Mouse (Mus musculus) MEL (cell line): ENCODE results near the gene Wfdc9. TPM values are rescaled to one million over a fixed set of nuclear protein-coding genes. Genes with fewer than 3 reads are reported as not detected.

Experiments
- DNase-seq: peaks from one replicate; pipeline ENCODE4 v3.0.0; 2011; ENCODE audit warnings: low read depth, low spot score
- H3K27ac ChIP-seq: 2 replicates; pipeline ENCODE4 v1.5.1; 2012; ENCODE audit warnings: low read depth, mild to moderate bottlenecking, control low read depth, low read length, moderate library complexity; ENCODE audit not compliant: control insufficient read depth
- H3K27me3 ChIP-seq, 2 experiments: fragments of 150-350 bp in 1 of 2; sonication (generic) in 1 of 2; 2 replicates each; pipeline ENCODE4 v1.6.1; 2012; ENCODE audit warnings: low read length in 2 of 2, mild to moderate bottlenecking in 2 of 2, improper control_type of control experiment in 1 of 2, moderate library complexity in 1 of 2; ENCODE audit not compliant: insufficient read depth in 2 of 2, control insufficient read depth in 1 of 2
- H3K36me3 ChIP-seq, 2 experiments: 2 replicates each; pipeline ENCODE4 v1.6.1; 2012 to 2014; ENCODE audit warnings: low read length in 2 of 2, improper control_type of control experiment in 1 of 2, inconsistent platforms in 1 of 2, mild to moderate bottlenecking in 1 of 2; ENCODE audit not compliant: insufficient read depth in 2 of 2, control insufficient read depth in 1 of 2
- H3K4me1 ChIP-seq, 2 experiments: fragments of 150-350 bp in 1 of 2; sonication (generic) in 1 of 2; 2 replicates each; pipeline ENCODE4 v1.6.1; 2012; ENCODE audit warnings: low read length in 2 of 2, improper control_type of control experiment in 1 of 2, mild to moderate bottlenecking in 1 of 2; ENCODE audit not compliant: insufficient read depth in 2 of 2, control insufficient read depth in 1 of 2
- H3K4me3 ChIP-seq, 2 experiments: fragments of 150-350 bp in 1 of 2; sonication (generic) in 1 of 2; 2 replicates each; pipeline ENCODE4 v1.5.1; 2012; ENCODE audit warnings: low read depth in 2 of 2, low read length in 2 of 2, mild to moderate bottlenecking in 2 of 2, moderate library complexity in 2 of 2, control low read depth in 1 of 2, improper control_type of control experiment in 1 of 2; ENCODE audit not compliant: control insufficient read depth in 1 of 2, insufficient read depth in 1 of 2
- H3K79me2 ChIP-seq: 2 replicates; pipeline ENCODE4 v1.6.1; 2012; ENCODE audit warnings: mild to moderate bottlenecking, low read length, moderate library complexity; ENCODE audit not compliant: control insufficient read depth, poor library complexity, insufficient read depth
- H3K9ac ChIP-seq: 2 replicates; pipeline ENCODE4 v1.6.1; 2012; ENCODE audit warnings: low read depth, mild to moderate bottlenecking, control low read depth, low read length, moderate library complexity; ENCODE audit not compliant: control insufficient read depth, poor library complexity, severe bottlenecking
- H3K9me3 ChIP-seq: fragments of 150-350 bp; sonication (generic); replicated peaks from 2 replicates; pipeline ENCODE4 v1.6.1; 2012; ENCODE audit warnings: mild to moderate bottlenecking, low read length, improper control_type of control experiment, moderate library complexity; ENCODE audit not compliant: insufficient read depth
- BHLHE40 ChIP-seq: IDR thresholded peaks from 2 replicates; pipeline ENCODE4 v1.6.1; 2012; ENCODE audit warnings: low read depth, mild to moderate bottlenecking, inconsistent platforms, low read length, improper control_type of control experiment, borderline replicate concordance
- CHD1 ChIP-seq: IDR thresholded peaks from 2 replicates; pipeline ENCODE4 v1.6.1; 2012; ENCODE audit warnings: low read depth, mild to moderate bottlenecking, inconsistent platforms, low read length, improper control_type of control experiment
- CTCF ChIP-seq, 3 experiments: IDR thresholded peaks in 2 of 3; conservative IDR thresholded peaks in 1 of 3; 2 replicates each; pipeline ENCODE4 v1.5.1; 2011 to 2012; ENCODE audit warnings: low read length in 3 of 3, low read depth in 2 of 3, mild to moderate bottlenecking in 2 of 3, improper control_type of control experiment in 1 of 3, inconsistent platforms in 1 of 3, mixed read lengths in 1 of 3, moderate library complexity in 1 of 3; ENCODE audit not compliant: control insufficient read depth in 1 of 3, insufficient read depth in 1 of 3, poor library complexity in 1 of 3, severe bottlenecking in 1 of 3
- ELF1 ChIP-seq: IDR thresholded peaks from 2 replicates; pipeline ENCODE4 v1.6.1; 2014; ENCODE audit warnings: low read depth, mild to moderate bottlenecking, inconsistent platforms, low read length, improper control_type of control experiment, moderate library complexity
- EP300 ChIP-seq, 2 experiments: IDR thresholded peaks; 2 replicates each; pipeline ENCODE4 v1.6.1; 2011; ENCODE audit warnings: improper control_type of control experiment in 2 of 2, low read length in 2 of 2, low read depth in 1 of 2, mild to moderate bottlenecking in 1 of 2
- ETS1 ChIP-seq: IDR thresholded peaks from 2 replicates; pipeline ENCODE4 v1.6.1; 2012; ENCODE audit warnings: low read depth, mild to moderate bottlenecking, inconsistent platforms, low read length, improper control_type of control experiment, moderate library complexity
- HCFC1 ChIP-seq: IDR thresholded peaks from 2 replicates; pipeline ENCODE4 v1.6.1; 2012; ENCODE audit warnings: low read depth, mild to moderate bottlenecking, inconsistent platforms, low read length, improper control_type of control experiment, moderate library complexity
- KAT2A ChIP-seq: conservative IDR thresholded peaks from 2 replicates; pipeline ENCODE4 v1.6.1; 2012; ENCODE audit warnings: low read depth, low read length, improper control_type of control experiment, inconsistent platforms
- MEF2A ChIP-seq: IDR thresholded peaks from 2 replicates; pipeline ENCODE4 v1.6.1; 2014; ENCODE audit warnings: low read depth, mild to moderate bottlenecking, inconsistent platforms, low read length, improper control_type of control experiment; ENCODE audit not compliant: poor library complexity, insufficient replicate concordance, severe bottlenecking; ENCODE audit errors: extremely low read depth
- MXI1 ChIP-seq: IDR thresholded peaks from 2 replicates; pipeline ENCODE4 v1.6.1; 2011; ENCODE audit warnings: mild to moderate bottlenecking, low read depth, low read length, improper control_type of control experiment
- MYC ChIP-seq: IDR thresholded peaks from 2 replicates; pipeline ENCODE4 v1.6.1; 2011; ENCODE audit warnings: low read depth, mild to moderate bottlenecking, low read length, improper control_type of control experiment, moderate library complexity
- NRF1 ChIP-seq: IDR thresholded peaks from 2 replicates; pipeline ENCODE4 v1.6.1; 2014; ENCODE audit warnings: low read depth, mild to moderate bottlenecking, inconsistent platforms, low read length, improper control_type of control experiment, moderate library complexity; ENCODE audit not compliant: poor library complexity, insufficient read depth, severe bottlenecking
- POLR2A ChIP-seq, 2 experiments: IDR thresholded peaks; 2 replicates each; pipeline ENCODE4 v1.6.1; 2011 to 2012; ENCODE audit warnings: low read length in 2 of 2, mild to moderate bottlenecking in 2 of 2, control low read depth in 1 of 2, improper control_type of control experiment in 1 of 2, low read depth in 1 of 2, moderate library complexity in 1 of 2; ENCODE audit not compliant: control insufficient read depth in 1 of 2, insufficient read depth in 1 of 2, poor library complexity in 1 of 2
- POLR2AphosphoS2 ChIP-seq: IDR thresholded peaks from 2 replicates; pipeline ENCODE4 v1.6.1; 2011; ENCODE audit warnings: low read length, improper control_type of control experiment
- POLR2AphosphoS5 ChIP-seq: IDR thresholded peaks from 2 replicates; pipeline ENCODE4 v1.6.1; 2012; ENCODE audit warnings: low read depth, borderline replicate concordance, mild to moderate bottlenecking, inconsistent platforms, low read length, moderate library complexity, mixed read lengths
- RAD21 ChIP-seq: IDR thresholded peaks from 2 replicates; pipeline ENCODE4 v1.6.1; 2011; ENCODE audit warnings: mild to moderate bottlenecking, low read depth, low read length, improper control_type of control experiment
- SIN3A ChIP-seq: IDR thresholded peaks from 2 replicates; pipeline ENCODE4 v1.6.1; 2012; ENCODE audit warnings: low read length, improper control_type of control experiment, inconsistent platforms
- SMC3 ChIP-seq: IDR thresholded peaks from 2 replicates; pipeline ENCODE4 v1.6.1; 2011; ENCODE audit warnings: low read depth, low read length, improper control_type of control experiment
- TBP ChIP-seq: IDR thresholded peaks from 2 replicates; pipeline ENCODE4 v1.8.0; 2011; ENCODE audit warnings: low read depth, low read length, improper control_type of control experiment
- USF2 ChIP-seq, 2 experiments: IDR thresholded peaks; 2 replicates each; pipeline ENCODE4 v1.6.1; 2011 to 2012; ENCODE audit warnings: improper control_type of control experiment in 2 of 2, low read length in 2 of 2, borderline replicate concordance in 1 of 2, inconsistent platforms in 1 of 2, low read depth in 1 of 2, mild to moderate bottlenecking in 1 of 2; ENCODE audit not compliant: insufficient read depth in 1 of 2
- ZC3H11A ChIP-seq: IDR thresholded peaks from 2 replicates; pipeline ENCODE4 v1.6.1; 2012; ENCODE audit warnings: low read depth, mild to moderate bottlenecking, inconsistent platforms, low read length, improper control_type of control experiment
- ZNF384 ChIP-seq: IDR thresholded peaks from 2 replicates; pipeline ENCODE4 v1.6.1; 2012; ENCODE audit warnings: low read depth, mild to moderate bottlenecking, inconsistent platforms, low read length, improper control_type of control experiment
- polyA plus RNA-seq, 2 experiments: library from polyadenylated mRNA; stranded (reverse) in 1 of 2; unstranded in 1 of 2; fragments of >175 nt in 1 of 2; fragments of >200 nt in 1 of 2; gene quantifications; 2 replicates each; pipeline versions ENCODE4 v1.2.1 to v1.2.4; 2012; ENCODE audit warnings: low replicate concordance in 2 of 2, low read depth in 1 of 2; ENCODE audit not compliant: insufficient read length in 2 of 2, insufficient read depth in 1 of 2, missing spikeins in 1 of 2
- total RNA-seq: library from RNA; depleted of rRNA; stranded (reverse); fragments of 300-350 nt; gene quantifications from 2 replicates; pipeline ENCODE4 v1.2.3, GENCODE M21; 2012; rRNA removed

The Wfdc9 gene
- total RNA-seq (not detected in 2 replicates), polyA plus RNA-seq (not detected)

GRCm38 (mm10) chr2:164656483-164656882 lies at the start of gene Wfdc9:
Wfdc9 (minus strand) TSS chr2:164656583.
- Histone ChIP-seq H3K27me3 (no peaks in the 10 kb centered on the region), H3K4me3 (no peak within 1 kb of the TSS), H3K27ac (no peak within 1 kb of the TSS), H3K9ac (no peak within 1 kb of the TSS), H3K9me3 (no peaks in the 10 kb centered on the region), H3K79me2 (no peaks in the 10 kb centered on the region), H3K4me1 (no peaks in the 10 kb centered on the region), H3K36me3 (no peaks in the 10 kb centered on the region)
- no peak for DNase-seq
- no peak for TF ChIP-seq TBP
- no peak for TF ChIP-seq EP300 (IDR thresholded peaks at IDR 0.05; ENCODE audit: low read depth in 1 of 2, low read length in 2 of 2)
- no peak for TF ChIP-seq POLR2AphosphoS5
- TF ChIP-seq SMC3, result no peak
- TF ChIP-seq ELF1, result no peak
- TF ChIP-seq MYC, result no peak
- no peak for TF ChIP-seq SIN3A
- TF ChIP-seq BHLHE40, result no peak
- no peak for TF ChIP-seq POLR2A (IDR thresholded peaks at IDR 0.05; ENCODE audit: control insufficient read depth in 1 of 2, insufficient read depth in 1 of 2, low read depth in 1 of 2, low read length in 2 of 2, poor library complexity in 1 of 2)
- no peak for TF ChIP-seq CHD1
- no peak for TF ChIP-seq RAD21
- TF ChIP-seq MEF2A, result no peak
- TF ChIP-seq MXI1, result no peak
- TF ChIP-seq HCFC1, result no peak
- TF ChIP-seq NRF1, result no peak
- no peak for TF ChIP-seq ZNF384
- no peak for TF ChIP-seq ZC3H11A
- no peak for TF ChIP-seq POLR2AphosphoS2
- no peak for TF ChIP-seq CTCF (IDR thresholded peaks at IDR 0.05 in 2 of 3, conservative IDR thresholded peaks at IDR 0.05 in 1 of 3; ENCODE audit: control insufficient read depth in 1 of 3, insufficient read depth in 1 of 3, low read depth in 2 of 3, low read length in 3 of 3, poor library complexity in 1 of 3, severe bottlenecking in 1 of 3)
- TF ChIP-seq USF2 (IDR thresholded peaks at IDR 0.05; ENCODE audit: borderline replicate concordance in 1 of 2, insufficient read depth in 1 of 2, low read depth in 1 of 2, low read length in 2 of 2), result no peak

- Histone ChIP-seq H3K9ac (no peak overlapping the region), H3K27me3 (peaks cover 3 to 9% of the 10 kb centered on the region in 2 experiments; a peak in 3 of 4 replicates), H3K79me2 (no peaks in the 10 kb centered on the region), H3K36me3 (no peaks in the 10 kb centered on the region)
- DNase-seq, result no peak
- TF ChIP-seq ETS1 (no peak), MEF2A (no peak), KAT2A (no peak), CHD1 (no peak), RAD21 (no peak), POLR2AphosphoS5 (no peak)
- TF ChIP-seq, all 39 proteins: peak for 0
- H3K4me1 ChIP-seq, result no peaks in the 10 kb centered on the region
- no peak overlapping the region for H3K27ac ChIP-seq
- H3K4me3 ChIP-seq, result no peak overlapping the region
- no peaks in the 10 kb centered on the region for H3K9me3 ChIP-seq
These were observed 49.6 kb upstream of the Wfdc9 start for GRCm38 (mm10) chr2:164705991-164706390.
